Mouse (Mus musculus): ENCODE data around the gene Taf6l.

- no peak for TF ChIP-seq CTCF (conservative IDR thresholded peaks at IDR 0.05; ENCODE audit: insufficient read depth, insufficient read length, low read depth, low read length)
- TF ChIP-seq POLR2A (IDR thresholded peaks at IDR 0.05; ENCODE audit: low read depth, low read length), result peak; percentile 72
Measured at GRCm38 (mm10) chr19:8735389-8736159, 50.6 kb downstream of the Taf6l start, which contains the start of gene Wdr74.

All from kidney, adult 2 months (tissue).